Mouse (Mus musculus) erythroblast, embryonic 14.5 days (primary cell): ENCODE data around the gene Pam16.

Source experiments
- GATA1 ChIP-seq: IDR thresholded peaks from 2 replicates; pipeline ENCODE4 v1.6.1; 2012; ENCODE audit warnings: low read length, inconsistent platforms, mixed read lengths
- TAL1 ChIP-seq: IDR thresholded peaks from 3 replicates; pipeline ENCODE4 v1.6.1; 2012; ENCODE audit warnings: low read length, inconsistent platforms, mixed read lengths

- no peak for TF ChIP-seq GATA1
- TF ChIP-seq TAL1 = no peak
Observed at GRCm38 (mm10) chr16:4627105-4627504, 2.3 kb upstream of the Pam16 start.
